Mouse (Mus musculus): ENCODE results near the gene Otud7b. TPM values are rescaled to one million over a fixed set of nuclear protein-coding genes. Genes with fewer than 3 reads are reported as not detected.

The Otud7b gene
- total and polyA plus RNA-seq, 2 experiments from 2014 or later: 9.0 to 10.1 TPM

DNA sequence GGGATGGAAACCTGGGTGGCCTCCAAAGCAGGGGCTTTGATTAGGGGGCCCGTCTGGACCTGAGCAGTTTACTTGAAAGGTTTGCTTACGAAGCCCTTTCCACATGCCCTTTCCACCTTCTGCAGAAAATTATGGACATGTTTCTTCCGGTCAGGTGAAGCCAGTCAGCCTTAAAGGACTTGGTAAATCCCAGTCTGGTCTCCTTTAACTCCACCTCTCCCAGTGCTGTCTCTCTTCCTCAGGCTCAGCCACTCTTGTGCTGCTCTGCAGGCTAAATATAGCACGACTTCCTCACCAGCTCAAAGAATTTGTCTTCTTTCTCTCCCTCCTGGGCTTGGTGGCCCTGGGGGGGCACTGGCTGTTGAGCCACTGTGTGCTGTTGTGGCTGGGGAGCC lies 78.1 kb downstream of the Otud7b start:
- WGBS: 30% methylated on average over 4 of the region's 4 CpGs

DNA sequence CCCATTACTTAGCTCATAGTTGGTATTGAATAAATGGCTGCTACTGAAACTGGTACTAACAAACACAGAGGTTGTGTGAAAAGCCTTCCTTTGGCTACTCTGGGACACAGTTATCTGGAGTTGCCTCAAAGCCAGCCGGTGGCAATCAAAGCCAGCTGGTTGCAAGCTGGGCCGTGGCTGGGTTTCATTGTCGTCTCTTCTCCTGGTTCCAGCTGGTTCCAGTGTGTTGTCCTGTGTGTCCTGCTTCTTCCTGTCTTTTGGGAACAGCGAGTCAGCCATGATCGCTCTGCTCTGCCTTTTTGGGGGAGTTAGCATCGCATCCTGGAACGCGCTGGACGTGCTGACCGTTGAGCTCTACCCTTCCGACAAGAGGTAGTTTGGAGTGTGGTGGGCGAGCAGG lies 88.7 kb downstream of the Otud7b start:
- no peak for TF ChIP-seq CTCF (IDR thresholded peaks at IDR 0.05; ENCODE audit: low read depth)
- H3K4me3 ChIP-seq (ENCODE audit: low read length): no peak overlapping the region
- no peak overlapping the region for H3K27ac ChIP-seq
- no peak for DNase-seq (ENCODE audit: low spot score)
- no peak overlapping the region for H3K9ac ChIP-seq (replicated peaks; ENCODE audit: low read length)
- 67% methylated on average over 12 of the region's 12 CpGs for WGBS
- H3K27me3 ChIP-seq (ENCODE audit: insufficient read depth, low read length): no peaks in the 10 kb centered on the region
- H3K36me3 ChIP-seq (ENCODE audit: insufficient read depth, low read length): peaks cover 38% of the 10 kb centered on the region; the same call in 1 of the 2 replicates
- H3K9me3 ChIP-seq (ENCODE audit: low read length): no peaks in the 10 kb centered on the region
- 0 out of 2 replicates have a peak, but pooled peaks cover 8% of the 10 kb centered on the region for H3K4me1 ChIP-seq (ENCODE audit: insufficient read depth, low read length)
- H3K4me2 ChIP-seq (ENCODE audit: low read depth, low read length): no peak overlapping the region
- no peak for ATAC-seq

More for the DNA sequence above, 78.1 kb downstream of the Otud7b start:
- H3K27ac ChIP-seq: peak overlapping the region; percentile 89
- peak overlapping the region; percentile 69 for H3K4me2 ChIP-seq (ENCODE audit: low read depth, low read length)
- H3K27me3 ChIP-seq (ENCODE audit: insufficient read depth, low read length): no peaks in the 10 kb centered on the region
- peaks cover 13% of the 10 kb centered on the region; the same call in 1 of the 2 replicates for H3K4me1 ChIP-seq (ENCODE audit: insufficient read depth, low read length)
- no peak for TF ChIP-seq CTCF (IDR thresholded peaks at IDR 0.05; ENCODE audit: low read depth)
- DNase-seq (ENCODE audit: low spot score) (peak; percentile 18), ATAC-seq (no peak)
- H3K36me3 ChIP-seq (ENCODE audit: insufficient read depth, low read length): peaks cover 14% of the 10 kb centered on the region
- peak overlapping the region; percentile 74 for H3K9ac ChIP-seq (replicated peaks; ENCODE audit: low read length)
- H3K9me3 ChIP-seq (ENCODE audit: low read length): no peaks in the 10 kb centered on the region
- H3K4me3 ChIP-seq (ENCODE audit: low read length): peak overlapping the region; percentile 70

DNA sequence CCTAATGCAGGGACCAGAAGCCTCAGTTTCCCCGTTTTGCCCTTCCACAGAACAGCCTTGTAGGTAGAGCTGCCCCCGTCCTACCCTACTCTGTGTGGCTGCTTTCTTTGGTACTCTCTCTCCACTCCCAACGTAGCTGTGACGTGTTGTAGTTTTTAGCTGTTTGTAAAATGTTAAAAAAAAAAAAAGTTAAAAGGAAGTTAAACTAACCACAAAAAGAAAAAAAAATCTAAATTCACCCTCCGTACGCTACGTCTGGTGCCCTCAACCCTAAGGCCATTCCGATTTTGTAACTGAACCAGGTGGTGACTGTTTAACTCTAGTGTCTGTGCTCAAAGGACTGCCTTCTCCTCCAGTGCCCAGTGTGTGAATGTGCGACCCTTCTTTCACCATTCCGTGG lies 90.6 kb downstream of the Otud7b start:
- no peaks in the 10 kb centered on the region for H3K9me3 ChIP-seq (ENCODE audit: low read length)
- peaks cover 29% of the 10 kb centered on the region; the same call in 1 of the 2 replicates for H3K36me3 ChIP-seq (ENCODE audit: insufficient read depth, low read length)
- no peak overlapping the region for H3K4me3 ChIP-seq (ENCODE audit: low read length)
- H3K27me3 ChIP-seq (ENCODE audit: insufficient read depth, low read length): no peaks in the 10 kb centered on the region
- H3K9ac ChIP-seq (replicated peaks; ENCODE audit: low read length): no peak overlapping the region
- H3K4me1 ChIP-seq (ENCODE audit: insufficient read depth, low read length): 0 out of 2 replicates have a peak, but pooled peaks cover 8% of the 10 kb centered on the region
- H3K27ac ChIP-seq: no peak overlapping the region
- no peak for ATAC-seq
- no peak for TF ChIP-seq CTCF (IDR thresholded peaks at IDR 0.05; ENCODE audit: low read depth)
- DNase-seq (ENCODE audit: low spot score): no peak
- WGBS: 89% methylated on average over 10 of the region's 10 CpGs
- no peak overlapping the region for H3K4me2 ChIP-seq (ENCODE audit: low read depth, low read length)

DNA sequence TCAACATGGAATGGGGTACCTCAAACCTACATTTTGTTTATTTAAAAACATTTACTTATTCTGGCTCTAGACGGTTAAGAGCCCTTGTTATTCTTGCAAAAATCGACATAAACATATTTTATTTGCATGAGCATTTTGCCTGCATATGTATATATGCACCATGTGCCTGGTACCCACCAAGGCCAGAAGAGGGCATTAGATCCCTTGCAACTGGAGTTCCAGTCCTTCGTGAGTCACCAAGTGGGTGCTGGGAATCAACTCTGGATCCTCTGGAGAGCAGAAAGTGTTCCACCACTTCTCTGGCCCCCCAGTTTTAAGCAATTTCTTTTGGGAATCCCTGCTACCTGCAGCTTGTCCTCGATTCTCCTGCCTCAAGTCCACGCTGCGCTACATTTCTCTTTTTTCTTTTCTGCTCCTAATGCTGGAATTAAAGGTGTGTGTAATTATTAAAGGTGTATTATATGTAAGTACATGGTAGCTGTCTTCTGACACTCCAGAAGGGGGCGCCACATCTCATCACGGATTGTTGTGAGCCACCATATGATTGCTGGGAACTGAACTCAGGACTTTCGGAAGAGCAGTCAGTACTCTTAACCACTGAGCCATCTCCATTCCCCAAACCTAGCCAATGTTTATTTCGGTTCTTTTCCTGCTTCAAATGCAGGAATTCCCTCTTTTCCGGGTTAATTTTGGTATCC lies 91.4 kb downstream of the Otud7b start:
- ATAC-seq: no peak
- Histone ChIP-seq H3K9me3 (ENCODE audit: low read length) (no peaks in the 10 kb centered on the region), H3K27ac (no peak overlapping the region), H3K27me3 (ENCODE audit: insufficient read depth, low read length) (no peaks in the 10 kb centered on the region), H3K36me3 (ENCODE audit: insufficient read depth, low read length) (peaks cover 22% of the 10 kb centered on the region; the same call in 1 of the 2 replicates), H3K4me3 (ENCODE audit: low read length) (no peak overlapping the region), H3K4me2 (ENCODE audit: low read depth, low read length) (peak overlapping the region; percentile 66; the same call in 1 of the 2 replicates), H3K4me1 (ENCODE audit: insufficient read depth, low read length) (0 out of 2 replicates have a peak, but pooled peaks cover 8% of the 10 kb centered on the region), H3K9ac (replicated peaks; ENCODE audit: low read length) (no peak overlapping the region)
- TF ChIP-seq CTCF (IDR thresholded peaks at IDR 0.05; ENCODE audit: low read depth): peak; percentile 34; the same call in 1 of the 2 replicates
- WGBS: 93% methylated on average over 11 of the region's 11 CpGs
- DNase-seq (ENCODE audit: low spot score): no peak

DNA sequence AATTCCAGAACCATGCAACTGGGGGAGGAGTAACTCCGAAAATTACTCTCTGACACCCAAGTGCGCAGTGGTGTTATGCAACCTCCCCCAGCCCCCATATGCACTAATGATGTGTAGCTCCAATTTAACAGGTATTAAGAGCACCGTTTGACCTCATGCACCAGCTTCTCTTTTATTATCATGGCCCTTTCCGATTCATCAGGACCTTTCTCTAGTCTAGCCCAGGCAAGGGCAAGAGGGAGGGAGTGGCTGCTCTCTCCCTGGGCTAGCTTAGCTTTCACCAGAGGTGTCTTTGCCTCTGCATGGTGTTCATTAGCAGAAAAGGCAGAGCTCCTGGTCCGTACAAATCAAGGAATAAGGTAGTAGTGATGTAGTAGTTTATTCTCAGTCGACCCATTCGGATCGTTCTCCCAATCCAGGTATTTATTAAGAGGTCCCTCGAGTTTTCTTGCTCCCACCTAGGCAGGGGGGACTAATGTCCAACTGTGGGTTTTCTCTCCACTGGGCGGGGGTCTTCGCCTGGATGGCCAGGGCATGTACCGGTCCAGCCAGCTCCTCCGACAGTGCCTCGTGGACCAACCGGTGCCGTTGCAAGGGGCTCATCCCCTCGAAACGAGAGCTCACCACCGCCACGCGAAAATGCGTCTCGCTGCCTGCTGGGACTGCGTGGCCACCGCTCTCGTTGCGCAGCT lies 92.3 kb downstream of the Otud7b start:
- no peaks in the 10 kb centered on the region for H3K27me3 ChIP-seq (ENCODE audit: insufficient read depth, low read length)
- DNase-seq (ENCODE audit: low spot score) (no peak), ATAC-seq (peak; percentile 14; the same call in 1 of the 2 replicates)
- peak overlapping the region; percentile 97 for H3K27ac ChIP-seq
- TF ChIP-seq CTCF (IDR thresholded peaks at IDR 0.05; ENCODE audit: low read depth): no peak
- H3K9me3 ChIP-seq (ENCODE audit: low read length): no peaks in the 10 kb centered on the region
- H3K36me3 ChIP-seq (ENCODE audit: insufficient read depth, low read length): peaks cover 14% of the 10 kb centered on the region; the same call in 1 of the 2 replicates
- peak overlapping the region; percentile 66 for H3K4me2 ChIP-seq (ENCODE audit: low read depth, low read length)
- peak overlapping the region; percentile 73 for H3K9ac ChIP-seq (replicated peaks; ENCODE audit: low read length)
- WGBS: 20% methylated on average over 27 of the region's 27 CpGs
- H3K4me3 ChIP-seq (ENCODE audit: low read length): peak overlapping the region; percentile 55
- 0 out of 2 replicates have a peak, but pooled peaks cover 8% of the 10 kb centered on the region for H3K4me1 ChIP-seq (ENCODE audit: insufficient read depth, low read length)

DNA sequence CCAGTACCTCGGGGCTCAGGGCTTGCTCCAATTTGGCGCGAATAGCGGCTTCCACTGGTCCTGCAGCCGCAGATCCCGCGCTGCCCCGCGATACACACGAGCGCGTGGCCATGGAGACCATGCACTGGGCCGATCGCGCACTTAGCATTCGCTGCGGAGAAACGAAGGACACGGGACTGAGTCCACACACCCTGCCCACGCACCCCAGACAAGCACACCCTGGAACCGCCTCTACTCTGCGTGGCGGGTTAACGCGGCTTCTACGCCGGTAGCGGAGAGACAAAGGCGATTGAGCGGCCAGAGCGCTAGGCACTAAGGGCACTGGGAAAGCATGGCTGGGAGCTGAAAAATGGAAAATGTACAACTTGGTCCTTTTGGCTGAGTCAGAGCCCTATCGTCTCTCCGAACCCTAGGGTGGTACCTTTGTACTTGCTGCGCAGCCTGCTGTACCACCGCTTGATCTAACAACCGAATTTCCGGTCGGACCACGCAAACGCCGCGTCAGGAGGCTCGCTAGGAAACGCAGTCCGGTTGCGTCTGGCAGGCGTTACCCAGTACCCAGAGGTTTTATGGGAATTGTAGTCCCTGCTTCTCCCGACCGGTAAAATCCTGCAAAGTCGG lies 92.9 kb downstream of the Otud7b start:
- H3K4me3 ChIP-seq (ENCODE audit: low read length): peak overlapping the region; percentile 55
- 0 out of 2 replicates have a peak, but pooled peaks cover 8% of the 10 kb centered on the region for H3K4me1 ChIP-seq (ENCODE audit: insufficient read depth, low read length)
- under 1% methylated on average over 50 of the region's 50 CpGs for WGBS
- peak; percentile 55 for TF ChIP-seq CTCF (IDR thresholded peaks at IDR 0.05; ENCODE audit: low read depth)
- peak overlapping the region; percentile 73 for H3K9ac ChIP-seq (replicated peaks; ENCODE audit: low read length)
- peak overlapping the region; percentile 97 for H3K27ac ChIP-seq
- peaks cover 14% of the 10 kb centered on the region; the same call in 1 of the 2 replicates for H3K36me3 ChIP-seq (ENCODE audit: insufficient read depth, low read length)
- ATAC-seq (peak; percentile 93), DNase-seq (ENCODE audit: low spot score) (peak; percentile 96)
- H3K4me2 ChIP-seq (ENCODE audit: low read depth, low read length): peak overlapping the region; percentile 66
- no peaks in the 10 kb centered on the region for H3K9me3 ChIP-seq (ENCODE audit: low read length)
- H3K27me3 ChIP-seq (ENCODE audit: insufficient read depth, low read length): no peaks in the 10 kb centered on the region

Data from hindbrain, postnatal 0 days (tissue).